Mouse (Mus musculus) thymus, postnatal 25 days (tissue): ENCODE data around the gene Irak1bp1.

Source experiments
- DNase-seq: peaks from one replicate; pipeline ENCODE4 v3.0.0; 2022

The Irak1bp1 gene

DNA sequence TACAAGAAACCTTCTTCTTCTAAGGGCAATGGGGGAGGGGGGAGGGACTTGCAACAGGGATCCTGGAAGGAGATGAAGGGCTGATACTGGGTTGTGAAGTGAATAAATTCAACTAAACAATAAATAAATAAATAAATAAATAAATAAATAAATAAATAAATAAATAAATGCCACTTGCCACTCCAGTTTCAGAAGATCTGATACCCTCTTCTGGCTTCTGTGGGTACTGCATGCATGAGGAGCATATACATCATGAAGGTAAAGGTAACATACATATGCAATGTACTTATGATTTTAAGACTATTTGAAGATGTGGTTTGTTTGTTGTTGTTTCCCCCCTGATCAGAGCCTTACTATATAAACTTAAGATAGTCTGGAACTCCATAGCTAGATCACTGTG is 54.8 kb downstream of the Irak1bp1 start:
- no peak for DNase-seq

DNA sequence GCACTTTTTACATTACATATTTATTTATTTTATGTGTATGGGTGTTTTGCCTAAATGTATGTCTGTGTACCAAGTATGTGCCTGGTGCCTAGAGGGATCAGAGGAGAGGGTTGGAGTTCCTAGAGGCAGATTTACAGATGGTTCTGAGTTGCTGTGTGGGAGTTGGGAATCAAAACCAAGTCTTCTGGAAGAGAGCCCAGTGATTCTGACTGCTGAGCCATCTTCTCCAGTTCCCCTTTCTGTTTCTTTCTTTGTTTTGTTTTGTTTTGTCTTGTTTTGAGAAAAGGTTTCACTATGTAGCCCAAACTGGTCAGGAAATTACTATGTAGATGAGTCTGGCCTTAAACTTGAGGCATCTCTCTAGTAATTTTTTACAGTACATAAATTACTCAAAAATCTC is 59.3 kb downstream of the Irak1bp1 start:
- DNase-seq, result no peak
